Comparison of ENCODE assay signal across 12 mouse cellular contexts in the genomic region with DNA sequence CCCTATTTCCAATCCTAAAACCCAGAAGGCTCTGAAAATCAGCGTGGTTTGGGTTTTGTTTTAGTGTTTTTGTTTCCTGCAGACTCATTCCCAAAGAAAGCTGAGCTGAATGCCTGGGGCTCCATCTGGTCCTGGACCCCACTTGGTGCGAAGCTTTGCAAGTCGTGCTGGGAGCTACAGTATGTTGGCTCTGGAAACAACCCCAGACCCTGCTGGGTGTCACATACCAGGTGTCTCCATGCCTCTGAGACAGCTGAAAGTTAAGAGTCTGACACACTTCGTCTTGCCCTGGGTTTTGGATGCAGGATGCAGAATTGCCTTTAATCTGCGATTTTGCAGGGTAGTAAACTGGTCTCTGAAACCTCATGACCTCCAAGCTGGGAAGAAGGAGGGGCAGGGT. TPM values are rescaled to one million over a fixed set of nuclear protein-coding genes. Genes with fewer than 3 reads are reported as not detected.
A peak's percentile ranks its signal among the peaks of the same experiment; 100 is the strongest.
DNase-seq lines count a peak whose midpoint lies in the region; ATAC-seq and TF ChIP-seq lines count a peak whose summit lies in the region.
"Had no signal": no experiment of that assay in that cellular context is flagged by ENCODE, and none has a peak within 500 bp of the region (broad histone marks: within the 10 kb centered on the region; RNA-seq: fewer than 3 reads in every experiment).

No protein-coding gene starts in this region.

- no peak for DNase-seq in hindbrain, embryonic 10.5 days (ENCODE audit: low spot score)
- DNase-seq in hindbrain, embryonic 14.5 days (ENCODE audit: low spot score) = no peak
- peak; percentile 78 for DNase-seq in brain, embryonic 14.5 days (ENCODE audit: low read depth)
- peak; percentile 75 to 76 for DNase-seq in cerebellum, postnatal 36 days
- DNase-seq in forelimb bud, embryonic 11.5 days (ENCODE audit: low read depth, low spot score) = peak; percentile 40
- no peak for DNase-seq in lung, postnatal 14 days
- DNase-seq in Muller cell, postnatal 12 days (ENCODE audit: inconsistent ontology term) = no peak
- no peak for DNase-seq in adrenal gland, postnatal 36 days

- no peaks in the 10 kb centered on the region for H3K36me3 ChIP-seq in hindbrain, embryonic 10.5 days
- no peaks in the 10 kb centered on the region for H3K36me3 ChIP-seq in hindbrain, embryonic 14.5 days (replicated peaks; ENCODE audit: control insufficient read depth, insufficient read depth)
- H3K36me3 ChIP-seq: neural tube, embryonic 13.5 days had no signal

- no peak overlapping the region for H3K9ac ChIP-seq in hindbrain, embryonic 14.5 days
- H3K9ac ChIP-seq: liver, embryonic 14.5 days; neural tube, embryonic 13.5 days had no signal

- H3K4me1 ChIP-seq in hindbrain, embryonic 10.5 days (replicated peaks) = peaks cover 39% of the 10 kb centered on the region
- 0 out of 2 replicates have a peak, but pooled peaks cover 7% of the 10 kb centered on the region for H3K4me1 ChIP-seq in hindbrain, embryonic 14.5 days (replicated peaks; ENCODE audit: control insufficient read depth, insufficient read depth, low read length)

- WGBS in hindbrain, embryonic 10.5 days = 39% methylated on average over 5 of the region's 5 CpGs
- WGBS in hindbrain, embryonic 14.5 days = 36% methylated on average over 5 of the region's 5 CpGs

- no peak for TF ChIP-seq POLR2A in brain, embryonic 14.5 days (IDR thresholded peaks at IDR 0.05; ENCODE audit: borderline replicate concordance, extremely low read depth, insufficient read depth, insufficient read length, poor library complexity, severe bottlenecking)

- H3K4me2 ChIP-seq in hindbrain, embryonic 14.5 days (replicated peaks) = no peak overlapping the region
- H3K4me2 ChIP-seq: neural tube, embryonic 13.5 days had no signal

- no peak for TF ChIP-seq CTCF in brain, embryonic 14.5 days (IDR thresholded peaks at IDR 0.05; ENCODE audit: borderline replicate concordance, extremely low read depth, insufficient read depth, insufficient read length)

- H3K27ac ChIP-seq in hindbrain, embryonic 10.5 days = peak overlapping the region; percentile 40; the same call in 1 of the 2 replicates
- H3K27ac ChIP-seq in hindbrain, embryonic 14.5 days = no peak overlapping the region
- H3K27ac ChIP-seq: liver, embryonic 14.5 days had no signal

- H3K27me3 ChIP-seq in hindbrain, embryonic 10.5 days (ENCODE audit: insufficient read depth, poor library complexity, severe bottlenecking) = peaks cover 9% of the 10 kb centered on the region
- H3K27me3 ChIP-seq in hindbrain, embryonic 14.5 days (ENCODE audit: control insufficient read depth, insufficient read depth, low read length) = no peaks in the 10 kb centered on the region
- H3K27me3 ChIP-seq: neural tube, embryonic 13.5 days had no signal

- no peak overlapping the region for H3K4me3 ChIP-seq in hindbrain, embryonic 10.5 days
- no peak overlapping the region for H3K4me3 ChIP-seq in hindbrain, embryonic 14.5 days (replicated peaks; ENCODE audit: low read length)
- H3K4me3 ChIP-seq: neural tube, embryonic 13.5 days had no signal

- ATAC-seq in hindbrain, embryonic 14.5 days (ENCODE audit: low FRiP score) = no peak
- ATAC-seq: intestine, embryonic 16.5 days had no signal

- no peaks in the 10 kb centered on the region for H3K9me3 ChIP-seq in hindbrain, embryonic 10.5 days
- no peaks in the 10 kb centered on the region for H3K9me3 ChIP-seq in hindbrain, embryonic 14.5 days (ENCODE audit: control insufficient read depth, low read length)
- H3K9me3 ChIP-seq: neural tube, embryonic 13.5 days had no signal

RNA-seq across cellular contexts. Expression of gene Cdh15, which starts 23.2 kb away (rescaled TPM):
- 0.80 and 1.2 TPM in 2 replicates for polyA plus RNA-seq in hindbrain, embryonic 10.5 days (2016; fragmentation: Nextera tagmentation; extraction: Ambion mirVana)
- 1.5 TPM in 2 replicates for polyA plus RNA-seq in hindbrain, embryonic 14.5 days (2014; fragmentation: Nextera tagmentation; extraction: Ambion mirVana)
- polyA plus RNA-seq in brain, embryonic 14.5 days (2012; rRNA removed) = 1.0 and 1.2 TPM in 2 replicates
- total RNA-seq in adrenal gland, postnatal 36 days (2021) = under 1 TPM; 0.36 to 0.53 TPM
- polyA plus RNA-seq: gonadal fat pad, adult 2 months; liver, embryonic 14.5 days had no signal

RNA-seq across cellular contexts. Expression of gene Acsf3, which starts 49.3 kb away (rescaled TPM):
- 16.5 and 18.0 TPM in 2 replicates for polyA plus RNA-seq in hindbrain, embryonic 10.5 days (2016; fragmentation: Nextera tagmentation; extraction: Ambion mirVana)
- polyA plus RNA-seq in hindbrain, embryonic 14.5 days (2014; fragmentation: Nextera tagmentation; extraction: Ambion mirVana) = 14.5 and 16.5 TPM in 2 replicates
- polyA plus RNA-seq in brain, embryonic 14.5 days (2012; rRNA removed) = 18.9 and 19.5 TPM in 2 replicates
- 10 to 100 TPM; 41.1 TPM for total RNA-seq in adrenal gland, postnatal 36 days (2021)

Comparison
In these comparisons a context has a peak if more than half of its experiments do, and no peak if none do; other contexts are left out.
1. DNase-seq: peak in brain, embryonic 14.5 days (single experiment), cerebellum, postnatal 36 days (2 of 2) and forelimb bud, embryonic 11.5 days (single experiment); none in hindbrain, embryonic 10.5 days (single experiment), hindbrain, embryonic 14.5 days (single experiment), lung, postnatal 14 days (single experiment), Muller cell, postnatal 12 days (single experiment) and adrenal gland, postnatal 36 days (0 of 2).